Mouse (Mus musculus): Measurements from ENCODE around the gene Arhgef3.

DNA sequence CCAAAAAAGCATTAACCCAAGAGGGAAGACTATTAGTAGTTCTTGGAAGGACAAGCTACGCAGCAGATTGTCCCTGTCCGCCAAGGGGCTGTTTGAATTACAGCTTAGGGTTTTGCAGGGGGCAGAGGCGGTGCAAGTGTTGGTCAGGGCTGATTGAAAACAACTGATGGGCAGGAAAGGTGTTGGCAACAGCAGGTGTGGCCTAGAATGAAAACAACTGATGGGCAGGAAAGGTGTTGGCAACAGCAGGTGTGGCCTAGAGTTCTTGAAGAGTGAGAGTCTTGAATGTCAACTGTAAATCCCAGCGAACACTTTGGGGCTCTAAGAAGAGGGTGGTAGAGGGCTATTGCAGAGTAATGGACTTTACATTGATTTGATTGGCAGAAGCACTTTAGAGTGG is 241.2 kb downstream of the Arhgef3 start:
- TF ChIP-seq CTCF (IDR thresholded peaks at IDR 0.05) (no peak), EP300 (IDR thresholded peaks at IDR 0.05) (no peak)

All from lung, postnatal 0 days (tissue).